Mouse (Mus musculus): ENCODE measurements around the gene Pwp1. TPM values are rescaled to one million over a fixed set of nuclear protein-coding genes. Genes with fewer than 3 reads are reported as not detected.

The Pwp1 gene
- polyA plus RNA-seq (2017; shearing (Covaris generic)) = 63.8 TPM

DNA sequence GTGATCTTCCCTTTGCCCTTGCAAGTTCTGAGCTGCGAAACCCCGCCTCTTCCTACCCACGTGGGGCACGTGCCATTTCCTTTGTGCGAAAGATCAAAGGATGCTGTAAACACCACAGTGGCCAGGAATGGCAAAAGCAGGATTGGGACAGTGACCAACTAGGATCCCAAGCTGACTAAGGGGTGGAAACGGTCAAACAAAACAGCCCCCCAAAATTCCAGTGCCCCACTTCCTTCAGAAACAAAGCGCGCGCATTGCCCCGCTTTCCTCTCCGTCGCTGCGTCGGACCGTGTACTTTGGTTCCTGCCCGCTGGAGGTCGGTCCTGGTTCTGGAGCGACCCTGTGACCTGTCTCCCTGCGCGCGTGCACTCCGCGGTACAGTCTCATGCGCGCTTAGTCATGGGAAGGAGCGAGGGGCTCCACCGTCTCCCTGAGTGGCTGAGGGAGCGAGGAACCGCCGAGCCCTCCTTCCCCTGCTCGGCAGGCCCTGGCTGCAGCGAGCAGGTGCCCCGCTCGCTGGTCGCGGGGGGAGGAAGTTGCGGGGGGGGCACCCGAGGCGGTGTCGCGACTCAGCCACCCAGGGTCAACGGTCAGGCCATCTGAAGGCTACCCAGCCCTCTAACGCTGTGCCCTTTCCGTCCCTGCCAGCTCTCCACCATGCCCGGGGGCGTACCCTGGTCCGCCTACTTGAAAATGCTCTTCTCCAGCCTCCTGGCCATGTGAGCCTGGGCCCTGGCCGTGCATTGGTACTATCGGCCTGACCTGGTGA, at the start of gene Pwp1:
Pwp1 (plus strand) TSS at position 410 of the 769 bp plus-strand sequence.

DNA sequence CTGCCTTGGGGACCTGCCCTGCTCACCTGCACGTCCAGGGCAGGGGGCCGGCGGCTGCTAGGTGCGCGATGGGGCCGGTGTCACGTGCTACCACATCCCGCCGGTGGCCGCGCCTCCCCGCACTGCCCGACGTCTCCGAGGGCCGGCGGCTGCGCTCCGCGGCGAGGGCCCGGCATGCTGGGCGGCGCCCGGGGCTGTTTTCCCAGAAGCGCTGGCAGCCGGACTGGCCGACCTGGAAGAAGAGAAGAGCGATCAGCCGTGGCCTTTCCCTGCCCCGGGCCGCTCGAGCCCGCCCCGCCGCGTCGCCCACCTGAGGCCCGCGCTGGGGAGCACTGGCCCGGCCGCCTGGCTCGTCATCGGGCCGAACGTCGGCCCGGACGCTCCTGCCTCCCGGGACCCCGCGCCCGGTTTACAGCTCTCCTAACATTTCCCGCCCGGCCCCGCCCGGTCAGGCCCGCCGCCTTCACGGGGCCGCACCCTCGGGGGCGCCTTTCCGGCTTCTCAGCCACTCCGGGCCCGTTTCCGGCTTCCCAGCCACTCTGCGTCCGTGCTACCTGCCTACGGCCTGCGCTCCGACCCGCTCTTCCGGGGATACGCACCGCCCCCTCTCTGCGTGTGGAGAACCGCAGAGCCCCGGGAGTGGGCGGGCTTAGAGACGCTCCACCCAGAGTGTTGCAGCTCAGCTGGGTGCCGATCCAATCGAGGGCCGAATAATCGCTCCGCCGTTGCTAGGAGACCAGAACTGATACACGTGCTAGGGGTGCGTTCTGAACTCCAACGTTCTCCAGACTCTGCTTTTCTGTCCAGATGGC, 87.4 kb downstream of the Pwp1 start, which contains the start of gene Prdm4:
Prdm4 (minus strand) TSS at position 645 of the 812 bp plus-strand sequence.

DNA sequence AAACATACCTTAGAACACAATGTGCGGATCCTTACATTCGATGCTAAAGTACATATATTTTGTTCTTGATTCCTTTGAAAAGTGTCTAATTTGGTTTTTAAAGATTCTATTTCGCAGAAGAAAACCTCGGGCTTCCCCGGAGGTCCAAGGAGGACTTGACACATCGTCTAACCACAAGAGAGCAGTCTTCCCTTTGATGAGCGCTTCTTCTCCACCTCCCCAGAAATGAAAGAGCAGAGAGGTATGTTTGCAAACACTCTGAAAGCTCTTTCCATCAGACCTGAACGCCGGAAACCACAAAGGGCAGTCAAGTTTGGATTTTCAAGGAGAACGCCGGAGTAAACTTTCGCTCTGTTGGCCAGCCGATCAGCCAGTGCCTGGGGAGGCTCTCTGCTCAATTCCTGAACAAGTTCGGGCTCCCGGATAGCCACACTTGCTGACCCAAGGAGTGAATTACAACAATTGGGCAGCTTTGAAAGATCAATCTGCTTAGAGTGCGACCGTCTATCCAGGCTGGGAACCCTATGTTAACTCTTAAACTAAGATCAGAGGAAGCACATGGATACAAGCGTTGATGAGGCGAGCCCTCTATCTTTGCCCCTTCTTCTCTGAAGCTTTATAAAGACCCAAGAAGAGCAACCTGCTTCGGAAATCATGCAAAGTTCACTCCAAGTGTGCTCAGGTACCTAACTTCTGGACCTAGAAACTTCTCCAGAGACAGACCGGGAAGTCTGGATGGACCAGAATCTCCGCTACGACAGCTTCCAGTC, 98.6 kb downstream of the Pwp1 start, which contains the start of gene Ascl4:
Ascl4 (plus strand) TSS at position 6 of the 770 bp plus-strand sequence.

Other genes starting within 250 kb of the Pwp1 start
- gene Prdm4, start 87.6 kb downstream of the Pwp1 start, polyA plus RNA-seq (2017; shearing (Covaris generic)) = 3.7 TPM
- not detected for gene Ascl4, start 98.2 kb downstream of the Pwp1 start, polyA plus RNA-seq (2017; shearing (Covaris generic))
- gene Rtcb, start 128.3 kb downstream of the Pwp1 start, polyA plus RNA-seq (2017; shearing (Covaris generic)) = 143 TPM
- not detected for gene Bpifc, start 182.4 kb downstream of the Pwp1 start, polyA plus RNA-seq (2017; shearing (Covaris generic))
- gene Fbxo7, start 192.5 kb downstream of the Pwp1 start, polyA plus RNA-seq (2017; shearing (Covaris generic)) = 53.5 TPM